Mouse (Mus musculus): ENCODE measurements around the gene Cutal.

The Cutal gene

GRCm38 (mm10) chr2:34884186-34884585 lies 10.0 kb downstream of the Cutal start:
- DNase-seq (ENCODE audit: low read depth): no peak

GRCm38 (mm10) chr2:34893950-34894349 lies 19.8 kb downstream of the Cutal start:
- no peak for DNase-seq (ENCODE audit: low read depth)

GRCm38 (mm10) chr2:34895503-34896113 lies 21.4 kb downstream of the Cutal start:
- no peak for DNase-seq (ENCODE audit: low read depth)

- no peak for DNase-seq (ENCODE audit: low read depth)
These were observed 22.7 kb downstream of the Cutal start for GRCm38 (mm10) chr2:34896821-34897460.

- peak; percentile 70 for DNase-seq (ENCODE audit: low read depth)
These were observed 23.6 kb downstream of the Cutal start for GRCm38 (mm10) chr2:34897820-34898219.

- no peak for DNase-seq (ENCODE audit: low read depth)
These were observed 25.5 kb downstream of the Cutal start for GRCm38 (mm10) chr2:34899682-34900081.

- no peak for DNase-seq (ENCODE audit: low read depth)
These were observed 26.2 kb downstream of the Cutal start for GRCm38 (mm10) chr2:34900412-34900811.

GRCm38 (mm10) chr2:34901726-34902125 lies 27.5 kb downstream of the Cutal start:
- no peak for DNase-seq (ENCODE audit: low read depth)

GRCm38 (mm10) chr2:34902731-34903130 lies 28.5 kb downstream of the Cutal start:
- no peak for DNase-seq (ENCODE audit: low read depth)

GRCm38 (mm10) chr2:34903191-34903590 lies 29.0 kb downstream of the Cutal start:
- DNase-seq (ENCODE audit: low read depth): no peak

GRCm38 (mm10) chr2:34903652-34904405 lies 29.6 kb downstream of the Cutal start:
- no peak for DNase-seq (ENCODE audit: low read depth)

- DNase-seq (ENCODE audit: low read depth): peak; percentile 99
These were observed 30.8 kb downstream of the Cutal start for GRCm38 (mm10) chr2:34904849-34905542.

GRCm38 (mm10) chr2:34906426-34906825 lies 32.2 kb downstream of the Cutal start:
- DNase-seq (ENCODE audit: low read depth): no peak

- peak; percentile 58 for DNase-seq (ENCODE audit: low read depth)
These were observed 32.8 kb downstream of the Cutal start for GRCm38 (mm10) chr2:34906861-34907604.

- no peak for DNase-seq (ENCODE audit: low read depth)
These were observed 35.5 kb downstream of the Cutal start for GRCm38 (mm10) chr2:34909719-34910118.

- DNase-seq (ENCODE audit: low read depth): no peak
These were observed 37.7 kb downstream of the Cutal start for GRCm38 (mm10) chr2:34911871-34912270.

- no peak for DNase-seq (ENCODE audit: low read depth)
These were observed 38.4 kb downstream of the Cutal start for GRCm38 (mm10) chr2:34912613-34913012.

- peak; percentile 47 for DNase-seq (ENCODE audit: low read depth)
These were observed 39.2 kb downstream of the Cutal start, which contains the start of gene Phf19 for GRCm38 (mm10) chr2:34913218-34914068. Phf19 (minus strand) TSS chr2:34914026.

GRCm38 (mm10) chr2:34914069-34914822 lies 40.0 kb downstream of the Cutal start:
- DNase-seq (ENCODE audit: low read depth): peak; percentile 63

- DNase-seq (ENCODE audit: low read depth): no peak
These were observed 40.6 kb downstream of the Cutal start for GRCm38 (mm10) chr2:34914823-34915082.
